Mouse (Mus musculus): ENCODE data around the gene Tmem44. TPM values are rescaled to one million over a fixed set of nuclear protein-coding genes. Genes with fewer than 3 reads are reported as not detected.
"Not testable (repeated sequence)": the region's sequence is repeated elsewhere in the genome, so short reads cannot be mapped to it uniquely, and the experiment has no call there.

Gene Tmem44
- polyA plus RNA-seq, 1 experiment: not detected

- TF ChIP-seq POLR2A (IDR thresholded peaks at IDR 0.05; ENCODE audit: borderline replicate concordance, low read depth, low read length) (no peak), CTCF (IDR thresholded peaks at IDR 0.05; ENCODE audit: low read depth, low read length) (no peak)
- Histone ChIP-seq H3K4me3 (ENCODE audit: insufficient read depth, low read length) (no peak overlapping the region), H3K4me1 (ENCODE audit: control insufficient read depth, insufficient read depth, low read length) (0 out of 2 replicates have a peak, but pooled peaks cover 1% of the 10 kb centered on the region), H3K27ac (ENCODE audit: insufficient read depth, low read depth, low read length) (no peak overlapping the region)
Measured at GRCm38 (mm10) chr16:30486498-30486897, 64.1 kb downstream of the Tmem44 start.

GRCm38 (mm10) chr16:30477791-30478190, 72.9 kb downstream of the Tmem44 start:
- TF ChIP-seq CTCF (IDR thresholded peaks at IDR 0.05; ENCODE audit: low read depth, low read length) (no peak), POLR2A (IDR thresholded peaks at IDR 0.05; ENCODE audit: borderline replicate concordance, low read depth, low read length) (no peak)
- H3K27ac ChIP-seq (ENCODE audit: insufficient read depth, low read depth, low read length): no peak overlapping the region
- no peak overlapping the region for H3K4me3 ChIP-seq (ENCODE audit: insufficient read depth, low read length)
- H3K4me1 ChIP-seq (ENCODE audit: control insufficient read depth, insufficient read depth, low read length): no peaks in the 10 kb centered on the region

GRCm38 (mm10) chr16:30477006-30477405, 73.6 kb downstream of the Tmem44 start:
- Histone ChIP-seq H3K4me1 (ENCODE audit: control insufficient read depth, insufficient read depth, low read length) (no peaks in the 10 kb centered on the region), H3K27ac (ENCODE audit: insufficient read depth, low read depth, low read length) (no peak overlapping the region), H3K4me3 (ENCODE audit: insufficient read depth, low read length) (no peak overlapping the region)
- TF ChIP-seq CTCF (IDR thresholded peaks at IDR 0.05; ENCODE audit: low read depth, low read length) (no peak), POLR2A (IDR thresholded peaks at IDR 0.05; ENCODE audit: borderline replicate concordance, low read depth, low read length) (no peak)

GRCm38 (mm10) chr16:30475633-30476461, 74.8 kb downstream of the Tmem44 start:
- no peaks in the 10 kb centered on the region for H3K4me1 ChIP-seq (ENCODE audit: control insufficient read depth, insufficient read depth, low read length)
- TF ChIP-seq CTCF (IDR thresholded peaks at IDR 0.05; ENCODE audit: low read depth, low read length): no peak
- no peak for TF ChIP-seq POLR2A (IDR thresholded peaks at IDR 0.05; ENCODE audit: borderline replicate concordance, low read depth, low read length)
- H3K27ac ChIP-seq (ENCODE audit: insufficient read depth, low read depth, low read length): no peak overlapping the region

GRCm38 (mm10) chr16:30472447-30472846, 78.2 kb downstream of the Tmem44 start:
- no peak overlapping the region for H3K4me3 ChIP-seq (ENCODE audit: insufficient read depth, low read length)
- TF ChIP-seq POLR2A (IDR thresholded peaks at IDR 0.05; ENCODE audit: borderline replicate concordance, low read depth, low read length) (no peak), CTCF (IDR thresholded peaks at IDR 0.05; ENCODE audit: low read depth, low read length) (no peak)
- H3K4me1 ChIP-seq (ENCODE audit: control insufficient read depth, insufficient read depth, low read length): 0 out of 2 replicates have a peak, but pooled peaks cover 2% of the 10 kb centered on the region
- no peak overlapping the region for H3K27ac ChIP-seq (ENCODE audit: insufficient read depth, low read depth, low read length)

More at GRCm38 (mm10) chr16:30475633-30476461, 74.8 kb downstream of the Tmem44 start:
- H3K4me3 ChIP-seq (ENCODE audit: insufficient read depth, low read length): no peak overlapping the region

DNA sequence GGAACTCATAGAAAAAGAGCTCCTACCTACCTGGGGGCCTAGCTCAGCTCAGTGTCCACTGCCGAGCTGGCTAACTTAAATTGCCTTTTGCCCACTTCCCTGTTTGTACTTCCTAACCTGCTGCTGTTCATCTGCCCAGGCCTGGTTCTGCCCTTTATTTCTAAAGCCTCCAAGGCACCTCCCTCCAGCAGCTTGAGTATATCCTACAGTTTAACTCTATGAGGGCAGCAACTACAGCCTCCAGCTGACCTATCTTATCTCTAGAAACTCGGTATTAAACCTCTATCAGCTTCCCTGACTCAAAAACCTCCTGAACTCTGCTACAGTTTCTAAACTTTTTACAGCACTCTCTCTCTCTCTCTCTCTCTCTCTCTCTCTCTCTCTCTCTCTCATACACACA, 78.7 kb downstream of the Tmem44 start:
- TF ChIP-seq POLR2A (IDR thresholded peaks at IDR 0.05; ENCODE audit: borderline replicate concordance, low read depth, low read length): no peak
- TF ChIP-seq CTCF (IDR thresholded peaks at IDR 0.05; ENCODE audit: low read depth, low read length): no peak
- no peak overlapping the region for H3K4me3 ChIP-seq (ENCODE audit: insufficient read depth, low read length)
- no peak overlapping the region for H3K27ac ChIP-seq (ENCODE audit: insufficient read depth, low read depth, low read length)
- 0 out of 2 replicates have a peak, but pooled peaks cover 2% of the 10 kb centered on the region for H3K4me1 ChIP-seq (ENCODE audit: control insufficient read depth, insufficient read depth, low read length)

- no peak for TF ChIP-seq POLR2A (IDR thresholded peaks at IDR 0.05; ENCODE audit: borderline replicate concordance, low read depth, low read length)
- no peak for TF ChIP-seq CTCF (IDR thresholded peaks at IDR 0.05; ENCODE audit: low read depth, low read length)
Measured at GRCm38 (mm10) chr16:30468944-30469343, 81.7 kb downstream of the Tmem44 start.

GRCm38 (mm10) chr16:30465680-30466298, 84.9 kb downstream of the Tmem44 start:
- peaks cover 15% of the 10 kb centered on the region for H3K4me1 ChIP-seq (ENCODE audit: control insufficient read depth, insufficient read depth, low read length)
- TF ChIP-seq CTCF (IDR thresholded peaks at IDR 0.05; ENCODE audit: low read depth, low read length): no peak
- no peak for TF ChIP-seq POLR2A (IDR thresholded peaks at IDR 0.05; ENCODE audit: borderline replicate concordance, low read depth, low read length)
- peak overlapping the region; percentile 78 for H3K27ac ChIP-seq (ENCODE audit: insufficient read depth, low read depth, low read length)
- H3K4me3 ChIP-seq (ENCODE audit: insufficient read depth, low read length): peak overlapping the region; percentile 13; the same call in 1 of the 2 replicates

More at GRCm38 (mm10) chr16:30468944-30469343, 81.7 kb downstream of the Tmem44 start:
- Histone ChIP-seq H3K4me1 (ENCODE audit: control insufficient read depth, insufficient read depth, low read length) (peaks cover 13% of the 10 kb centered on the region), H3K27ac (ENCODE audit: insufficient read depth, low read depth, low read length) (no peak overlapping the region), H3K4me3 (ENCODE audit: insufficient read depth, low read length) (no peak overlapping the region)

DNA sequence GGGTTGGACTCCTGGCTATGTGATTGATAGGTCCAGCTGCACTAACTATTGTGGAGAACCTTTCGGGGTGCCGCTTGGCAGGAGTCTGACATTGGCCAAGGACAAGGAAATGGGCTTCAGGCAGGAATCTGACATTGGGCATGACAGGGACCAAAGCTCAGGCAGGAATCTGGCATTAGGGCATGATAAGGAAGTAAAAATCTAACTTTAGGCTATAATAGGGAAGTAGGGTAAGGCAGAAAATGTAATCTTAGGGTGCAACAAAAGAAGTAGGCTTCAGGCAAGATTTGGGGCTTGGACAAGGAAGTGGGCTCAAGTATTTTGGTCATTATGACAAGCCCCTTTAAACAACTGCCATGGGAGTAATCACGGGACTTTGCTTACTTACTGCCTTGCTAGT, 85.9 kb downstream of the Tmem44 start:
- not testable (repeated sequence) for H3K4me3 ChIP-seq (ENCODE audit: insufficient read depth, low read length)
- peak overlapping the region; percentile 78 for H3K27ac ChIP-seq (ENCODE audit: insufficient read depth, low read depth, low read length)
- H3K4me1 ChIP-seq (ENCODE audit: control insufficient read depth, insufficient read depth, low read length): peaks cover 13% of the 10 kb centered on the region

Other genes starting within 250 kb of the Tmem44 start
- not detected in 2 replicates for gene Gp5, start 240.1 kb downstream of the Tmem44 start, polyA plus RNA-seq (2012; ENCODE audit: insufficient read depth, insufficient read length, missing spikeins)
- 39.1 and 46.6 TPM in 2 replicates for gene Atp13a3, start 144.9 kb downstream of the Tmem44 start, polyA plus RNA-seq (2012; ENCODE audit: insufficient read depth, insufficient read length, missing spikeins)
- 18.2 and 21.1 TPM in 2 replicates for gene Lsg1, start 36.8 kb upstream of the Tmem44 start, polyA plus RNA-seq (2012; ENCODE audit: insufficient read depth, insufficient read length, missing spikeins)
- 22.4 and 23.3 TPM in 2 replicates for gene Fam43a, start 48.9 kb upstream of the Tmem44 start, polyA plus RNA-seq (2012; ENCODE audit: insufficient read depth, insufficient read length, missing spikeins)